Mouse (Mus musculus): ENCODE data around the gene Csrp1. TPM values are rescaled to one million over a fixed set of nuclear protein-coding genes. Genes with fewer than 3 reads are reported as not detected.

Csrp1 gene
- total RNA-seq, 4 experiments from 2014 or later, result 277 to 320 (median 278) TPM

DNA sequence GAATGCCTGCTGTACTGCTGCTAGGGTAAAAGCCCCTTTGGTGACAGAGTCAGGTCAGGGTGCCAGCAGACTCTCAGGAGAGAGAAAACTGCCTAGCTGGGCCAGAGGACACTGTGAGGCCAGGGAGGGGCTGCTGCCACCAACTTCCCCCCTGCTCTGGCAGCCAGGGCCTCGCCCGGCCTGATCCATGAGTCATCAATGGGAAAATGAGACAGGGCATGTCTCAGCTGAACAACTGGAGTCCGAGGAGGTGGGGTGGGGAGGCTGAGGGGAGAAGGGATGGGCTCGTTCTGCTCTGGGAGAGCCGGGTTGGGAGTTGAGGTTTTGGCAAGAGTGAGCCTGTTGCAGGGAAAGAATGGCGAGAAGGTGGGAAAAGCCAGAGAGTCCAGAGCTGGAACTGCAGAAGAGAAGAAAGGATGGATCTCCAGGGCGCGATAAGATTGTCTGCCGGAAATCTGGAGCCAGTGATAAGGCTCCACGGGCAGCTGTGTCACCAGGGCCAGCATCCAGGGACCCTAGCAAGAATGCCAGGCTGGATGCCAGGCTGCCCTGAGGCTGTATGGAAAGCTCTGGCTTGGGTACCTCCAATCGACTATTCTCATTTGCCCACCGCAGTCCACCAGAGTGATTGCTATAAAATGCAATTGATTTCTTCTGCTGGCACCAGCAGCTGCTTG, 51.2 kb downstream of the Csrp1 start:
- no peak for DNase-seq (ENCODE audit: low spot score in 2 of 2)

DNA sequence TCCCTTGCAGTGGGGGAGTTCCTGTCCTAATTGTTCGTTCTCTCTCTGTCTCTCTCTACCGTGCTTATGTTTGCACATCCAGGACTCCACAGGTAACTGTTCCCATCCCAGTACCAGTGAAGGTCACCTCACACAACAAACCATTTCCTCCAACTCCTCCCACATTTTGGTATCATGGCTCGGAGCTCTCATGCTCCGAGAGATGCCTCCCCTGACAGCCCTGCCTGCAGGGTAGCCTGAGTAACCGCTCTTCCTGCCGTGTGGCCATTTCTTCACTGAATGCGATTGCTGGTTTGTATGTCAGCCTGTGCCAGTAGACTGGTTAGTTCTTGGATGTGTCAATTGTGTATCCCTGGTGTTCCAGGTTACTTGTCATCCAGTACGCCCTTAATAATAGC, 51.7 kb downstream of the Csrp1 start:
- DNase-seq (ENCODE audit: low spot score in 2 of 2), result no peak

DNA sequence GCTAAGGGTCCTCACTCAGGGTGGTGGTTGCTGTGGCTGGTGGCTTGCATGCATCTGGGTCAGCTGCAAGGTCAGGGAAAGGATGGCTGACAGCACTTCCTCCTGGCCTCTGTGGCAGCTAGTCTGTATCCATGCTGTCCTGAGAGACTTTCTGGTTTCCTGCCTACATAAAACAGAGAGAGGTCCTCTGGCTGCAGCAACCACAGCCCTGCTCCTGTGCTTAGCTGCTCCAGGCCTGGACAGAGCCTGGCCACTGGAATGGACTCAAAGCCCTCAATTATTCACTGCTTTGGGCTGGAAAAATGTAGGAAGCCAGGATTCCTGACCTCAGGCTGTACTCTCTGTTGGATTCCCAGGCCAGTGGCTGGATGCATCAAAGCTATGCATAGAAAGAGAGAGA, 56.7 kb downstream of the Csrp1 start:
- DNase-seq (ENCODE audit: low spot score in 2 of 2), result no peak

DNA sequence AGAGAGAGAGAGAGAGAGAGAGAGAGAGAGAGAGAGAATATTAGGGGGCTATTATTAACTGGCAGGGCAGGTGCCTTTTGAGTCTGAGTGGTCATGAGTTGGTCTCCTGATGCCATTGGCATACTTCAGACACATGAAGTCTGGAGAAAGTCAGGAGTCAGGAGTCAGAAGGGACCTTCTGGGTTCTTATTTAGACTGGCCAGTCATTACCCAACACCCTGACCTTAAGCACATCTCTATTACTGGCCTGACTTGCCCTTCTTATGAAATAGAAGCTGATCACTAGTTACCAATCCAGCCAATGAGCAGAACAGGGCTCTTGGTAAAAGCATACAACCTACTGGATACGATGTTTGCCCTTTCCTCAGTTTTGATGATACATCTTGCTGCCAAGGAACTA, 57.2 kb downstream of the Csrp1 start:
- DNase-seq (ENCODE audit: low spot score in 2 of 2), result no peak

DNA sequence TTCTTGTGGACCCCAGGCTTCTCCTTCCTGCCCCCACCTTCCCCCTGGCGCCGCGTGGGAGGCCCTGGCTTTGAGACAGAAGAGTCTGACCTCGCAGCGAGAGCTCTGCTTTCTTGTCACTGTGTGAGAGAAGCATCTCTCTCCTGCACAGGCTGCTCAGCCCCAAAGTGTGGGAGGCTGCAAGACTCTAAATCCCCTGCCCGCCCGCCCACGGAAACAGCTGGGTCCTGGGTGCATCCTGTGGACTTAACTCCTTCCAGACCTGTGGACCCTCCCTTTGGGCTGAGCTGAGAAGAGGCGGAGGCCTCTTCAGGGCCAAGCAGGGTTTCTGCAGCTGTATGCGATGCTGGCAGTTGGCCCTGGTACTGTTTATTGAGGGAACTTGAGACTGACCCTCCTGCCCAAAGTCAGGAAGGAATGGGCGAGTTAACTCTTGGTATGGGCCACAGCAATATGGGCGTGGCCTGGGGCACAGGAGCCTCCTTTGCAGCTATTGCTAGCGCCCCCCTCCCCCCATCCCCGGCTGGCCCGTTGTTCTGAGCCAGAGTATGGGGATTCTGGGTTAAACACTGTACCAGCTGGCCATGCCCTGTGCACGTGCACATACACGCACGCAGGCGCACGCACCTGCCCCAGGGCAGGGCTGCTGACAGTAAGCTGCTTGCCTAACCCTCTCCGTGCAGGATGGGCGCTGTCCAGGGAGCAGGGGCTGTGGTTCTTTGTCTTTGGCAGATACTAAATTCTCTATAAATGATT, 59.1 kb downstream of the Csrp1 start, which contains the start of gene Tnni1:
TSS of gene Tnni1 (plus strand) at position 655 of the 756 bp plus-strand sequence.
- DNase-seq (ENCODE audit: low spot score in 2 of 2), result no peak

DNA sequence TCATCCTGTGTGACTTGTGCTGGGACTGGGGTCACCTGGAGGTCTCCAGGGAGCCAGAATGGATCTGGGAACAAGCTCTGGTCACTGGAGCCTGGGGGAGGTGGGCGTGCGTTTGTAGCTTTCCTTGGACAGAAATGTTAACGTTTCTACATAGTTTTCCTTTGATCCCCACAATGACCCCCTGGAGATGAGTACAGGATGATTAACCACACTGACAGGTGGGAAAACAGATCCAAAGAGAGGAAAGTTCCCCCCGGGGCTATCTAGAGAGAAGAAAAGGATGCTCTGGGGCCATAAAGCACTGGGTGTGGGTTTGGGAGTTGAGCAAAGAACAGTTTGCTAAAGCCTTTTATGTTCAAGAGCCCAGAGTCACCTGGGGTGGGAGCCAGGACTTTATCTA, 60.8 kb downstream of the Csrp1 start:
- DNase-seq (ENCODE audit: low spot score in 2 of 2), result no peak

DNA sequence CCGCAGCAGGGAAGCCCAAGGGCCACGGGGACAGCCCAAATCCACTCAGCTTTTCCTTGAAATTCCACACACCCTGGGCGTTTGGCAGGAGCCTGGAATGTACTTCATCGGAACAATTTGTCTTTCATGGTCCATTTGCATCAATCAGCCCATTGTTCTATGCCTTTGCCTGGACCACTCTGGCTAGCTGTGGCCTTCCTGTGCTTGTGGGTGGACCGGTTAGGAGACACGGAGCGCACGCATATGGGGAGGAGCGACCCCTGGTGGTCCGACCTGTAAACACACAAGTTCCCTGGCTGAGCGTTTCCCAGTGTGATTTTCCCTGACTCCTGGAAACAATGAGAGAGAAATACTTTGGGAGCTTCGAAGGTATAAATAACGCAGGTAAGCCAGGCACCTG, 61.4 kb downstream of the Csrp1 start:
- DNase-seq (ENCODE audit: low spot score in 2 of 2), result peak; percentile 64

DNA sequence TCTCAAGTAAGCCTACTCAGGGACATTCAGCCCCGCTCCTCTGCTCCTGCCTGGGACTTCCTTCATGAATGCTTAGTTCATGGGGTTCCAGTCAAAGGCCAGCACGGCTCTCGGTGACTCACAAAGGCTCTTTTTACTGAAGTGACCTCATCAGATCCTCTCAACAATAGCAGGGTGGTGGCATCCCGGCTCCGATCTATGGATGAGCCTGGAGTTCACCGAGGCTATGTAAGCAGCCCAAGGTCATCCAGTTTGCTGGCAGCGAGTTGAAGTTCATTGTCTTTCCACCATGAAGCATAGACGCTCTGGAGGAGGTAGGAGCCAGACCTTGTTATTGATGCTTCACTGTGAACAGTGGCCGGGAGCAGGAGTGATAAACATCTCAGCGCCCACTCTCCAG, 63.0 kb downstream of the Csrp1 start:
- DNase-seq (ENCODE audit: low spot score in 2 of 2), result no peak

DNA sequence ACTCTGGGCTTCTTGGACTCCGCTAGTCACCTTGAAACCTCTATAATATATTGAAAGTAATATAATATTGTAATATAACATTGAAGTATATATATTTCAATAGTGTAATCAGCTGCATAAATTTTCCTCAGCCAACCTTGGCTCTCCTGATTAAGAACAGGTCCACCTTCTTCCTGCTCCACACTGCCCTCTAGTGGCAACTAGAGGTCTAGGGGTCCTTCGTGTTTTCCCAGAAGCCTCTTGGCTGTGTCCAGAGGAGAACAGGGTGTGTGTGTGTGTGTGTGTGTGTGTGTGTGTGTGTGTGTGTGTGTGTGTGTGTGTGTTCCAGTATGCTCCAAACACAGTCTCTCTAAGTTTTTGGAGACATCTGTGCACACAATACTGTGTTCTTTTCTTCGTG, 67.9 kb downstream of the Csrp1 start:
- DNase-seq (ENCODE audit: low spot score in 2 of 2), result no peak

DNA sequence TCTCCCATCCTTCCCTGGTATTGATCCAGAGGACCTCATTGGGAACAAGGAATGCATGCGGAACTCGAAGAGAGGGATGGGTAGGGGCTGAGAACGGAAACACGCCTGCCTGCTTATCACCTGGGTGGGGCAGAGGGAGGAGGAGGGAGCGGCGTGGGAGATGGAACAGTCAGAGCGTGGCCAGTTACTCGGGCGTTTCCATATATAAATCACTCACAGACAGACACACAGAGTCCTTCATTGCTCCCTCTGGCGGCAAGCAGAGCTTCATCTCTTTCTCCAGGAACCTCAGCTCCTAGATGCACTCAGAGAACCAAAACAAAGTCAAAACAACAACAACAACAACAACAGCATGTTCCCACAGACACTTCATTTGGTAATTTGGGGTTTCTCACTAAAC, 68.8 kb downstream of the Csrp1 start:
- DNase-seq (ENCODE audit: low spot score in 2 of 2), result no peak

DNA sequence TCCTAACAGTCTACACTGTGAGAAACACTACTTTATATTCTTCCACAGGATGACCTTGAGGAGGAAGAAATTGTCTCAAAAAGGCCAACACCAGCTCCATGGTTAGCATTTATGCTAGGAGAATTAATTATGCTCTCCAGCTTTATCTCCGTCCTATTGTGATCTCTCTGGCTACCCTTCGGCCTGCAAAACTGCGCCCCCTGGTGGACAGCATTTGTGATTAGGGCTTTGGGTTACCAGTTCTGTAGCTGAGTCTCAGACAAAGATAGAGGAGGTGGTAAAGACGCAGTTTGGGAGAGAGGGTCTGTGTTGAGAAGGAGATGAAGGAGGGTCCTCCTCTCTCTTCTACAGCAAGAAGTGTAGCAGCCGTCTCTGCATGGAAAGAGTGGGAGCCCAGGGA, 70.0 kb downstream of the Csrp1 start:
- DNase-seq (ENCODE audit: low spot score in 2 of 2), result no peak

DNA sequence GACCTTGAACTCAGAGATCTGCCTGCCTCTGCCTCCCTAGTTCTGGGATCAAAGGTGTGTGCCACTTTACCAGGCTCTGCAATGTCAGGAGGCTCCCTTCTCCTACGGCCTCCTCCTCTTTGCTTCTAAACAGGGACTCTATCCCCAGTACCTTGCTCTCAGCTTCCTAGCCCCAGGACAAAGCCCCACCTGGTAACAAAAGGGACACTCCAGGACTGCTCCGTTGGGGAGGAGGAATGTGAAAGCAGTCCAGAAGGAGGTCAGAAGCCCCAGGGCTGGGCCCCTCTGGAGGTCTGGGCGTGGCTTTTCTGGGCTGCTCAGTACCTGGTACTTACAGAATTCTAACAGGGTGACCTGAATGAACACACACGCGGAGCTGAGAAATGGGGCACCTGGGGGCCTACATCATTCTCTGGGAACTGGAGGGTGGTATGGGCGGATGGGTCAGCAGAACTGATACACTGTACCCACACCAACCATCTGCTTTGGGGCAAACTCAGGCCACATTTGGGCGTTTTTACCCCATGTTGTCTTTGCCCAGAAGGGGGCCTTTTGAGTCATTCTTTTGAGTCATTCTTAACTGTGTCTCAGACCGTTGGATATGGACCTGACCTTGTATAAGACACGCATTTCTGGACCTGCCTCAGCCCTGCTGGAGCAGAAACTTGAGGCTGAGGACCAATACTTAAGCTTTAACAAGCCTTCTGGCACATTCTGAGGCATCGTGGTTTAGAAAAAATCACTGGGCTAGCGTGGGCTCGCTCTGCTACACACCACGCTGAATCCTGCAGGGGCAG, 72.5 kb downstream of the Csrp1 start:
- DNase-seq (ENCODE audit: low spot score in 2 of 2), result no peak

DNA sequence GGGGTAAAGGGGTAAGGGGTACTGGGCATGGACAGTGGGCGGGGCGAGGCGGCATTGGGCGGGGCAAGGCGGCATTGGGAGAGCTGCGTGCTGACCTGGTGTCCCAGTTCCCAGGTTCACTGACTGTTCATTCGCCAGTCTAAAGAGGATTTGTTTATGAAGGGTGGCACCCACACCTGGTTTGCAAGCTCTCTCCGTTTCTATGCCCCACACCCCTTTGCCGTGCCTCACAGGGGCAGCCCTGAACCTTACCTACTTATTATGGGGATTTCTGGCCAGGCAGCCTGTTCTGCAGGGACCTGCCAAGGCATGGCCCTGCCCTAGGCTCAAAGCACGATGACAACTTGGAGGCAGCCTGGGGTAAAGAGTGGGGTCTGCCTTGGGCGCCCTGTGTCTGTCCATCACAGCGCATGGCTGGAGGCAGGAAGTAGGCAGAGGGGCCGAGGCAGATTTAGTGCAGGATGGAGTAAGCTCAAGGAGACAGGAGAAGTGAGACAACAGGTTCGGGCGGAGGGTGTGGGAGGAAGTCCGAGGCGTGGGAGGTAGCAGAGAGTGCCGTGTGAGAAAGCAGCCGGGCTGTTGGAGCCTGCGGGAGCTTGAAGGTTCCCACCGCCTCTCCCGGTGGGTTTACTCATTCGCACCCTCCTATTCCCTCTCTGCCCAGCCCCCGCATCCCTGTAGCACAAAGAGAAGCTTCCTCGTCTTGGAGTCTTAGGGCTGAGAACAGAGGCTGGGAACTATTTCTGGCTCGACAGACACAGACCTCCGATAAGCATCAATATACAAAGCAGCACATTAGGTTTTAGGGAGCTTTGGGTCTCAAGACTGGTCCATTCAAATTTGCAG, 73.7 kb downstream of the Csrp1 start:
- DNase-seq (ENCODE audit: low spot score in 2 of 2), result peak; percentile 40 to 86

DNA sequence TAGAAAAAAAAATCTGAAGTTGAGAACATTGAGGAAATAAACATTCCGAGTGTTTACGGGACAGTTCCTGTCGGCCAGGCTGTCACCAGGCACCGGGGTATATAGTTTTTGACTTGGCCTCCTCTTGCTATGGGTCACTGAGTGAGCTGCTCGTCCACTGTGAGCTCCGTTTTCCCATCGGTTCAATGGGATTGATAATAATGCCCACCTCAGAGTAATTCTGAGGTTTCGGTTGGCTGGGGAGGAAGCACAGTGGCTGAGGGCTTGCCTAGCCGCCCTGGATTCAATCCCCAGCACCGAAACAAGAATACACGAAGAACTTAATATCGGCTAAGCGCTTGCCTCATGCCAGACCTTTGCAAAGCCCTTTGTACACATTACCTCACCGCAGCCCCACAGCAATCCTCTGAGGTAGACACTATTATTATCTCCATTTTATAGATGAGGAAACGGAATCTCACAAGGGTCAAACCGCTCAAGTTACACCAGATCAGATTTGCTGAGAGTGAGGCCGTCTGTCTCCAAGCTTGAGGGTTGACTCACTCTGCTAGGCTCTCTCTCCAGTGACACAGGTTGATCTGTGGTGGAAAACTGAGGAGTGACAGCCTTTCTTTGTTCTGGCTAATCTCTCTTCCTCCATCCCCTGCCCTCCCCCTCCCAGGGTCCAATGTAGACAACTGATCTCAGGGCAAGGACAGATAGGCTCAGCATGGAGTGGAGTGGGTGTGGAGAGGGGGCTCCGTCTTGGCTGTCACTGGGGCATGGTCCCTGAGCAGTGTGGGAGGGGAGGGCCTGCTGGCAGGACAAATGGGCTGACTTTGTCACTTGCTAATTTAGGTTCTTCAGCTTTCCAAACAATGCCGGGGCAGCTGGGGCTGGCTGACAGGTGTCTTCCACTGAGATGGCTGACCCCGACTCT, 74.6 kb downstream of the Csrp1 start:
- DNase-seq (ENCODE audit: low spot score in 2 of 2), result no peak

DNA sequence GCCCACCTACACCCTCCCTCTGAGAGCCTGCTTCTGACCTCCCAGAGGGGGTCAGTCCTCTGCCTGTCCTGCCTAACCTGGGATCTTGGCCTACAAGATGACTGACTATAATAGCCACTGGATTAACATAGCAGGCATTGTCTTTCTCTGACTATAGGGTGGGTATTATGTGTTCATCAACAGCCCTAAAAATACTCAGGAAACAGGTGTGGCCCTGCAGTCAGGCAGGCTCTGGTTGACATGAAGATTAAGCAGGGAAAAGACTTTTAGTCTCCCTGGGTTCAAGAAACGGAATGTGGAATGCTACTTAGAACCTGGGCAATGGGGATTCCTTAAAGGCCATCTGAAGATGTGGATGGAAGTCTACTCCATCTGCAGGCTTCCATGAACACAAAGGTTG, 78.6 kb downstream of the Csrp1 start:
- no peak for DNase-seq (ENCODE audit: low spot score in 2 of 2)

DNA sequence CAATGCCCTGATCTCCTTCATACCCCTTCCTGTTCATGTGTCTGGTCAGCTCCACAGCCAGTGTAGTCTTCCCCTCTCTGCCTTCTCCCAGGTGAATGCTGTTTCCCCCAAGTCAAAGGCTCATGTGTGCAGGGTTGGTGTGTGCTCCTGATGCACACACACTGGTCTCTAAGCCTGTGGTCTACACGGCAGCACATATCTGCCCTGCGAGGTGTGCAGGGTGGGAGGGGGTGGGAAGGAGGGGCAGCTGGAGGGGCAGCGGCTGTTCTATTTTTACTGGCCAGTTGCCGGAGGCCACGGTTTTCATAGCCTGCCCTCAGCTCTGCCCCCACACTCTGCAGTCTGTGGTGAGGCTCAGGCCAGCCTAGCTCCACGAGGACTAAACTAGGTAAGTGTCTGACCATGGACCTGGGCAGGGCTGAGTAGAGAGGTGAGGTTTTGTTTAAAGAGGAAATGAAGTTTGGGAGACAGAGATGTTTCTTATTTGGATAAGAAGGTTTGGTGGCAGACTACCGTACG, 79.3 kb downstream of the Csrp1 start:
- no peak for DNase-seq (ENCODE audit: low spot score in 2 of 2)

DNA sequence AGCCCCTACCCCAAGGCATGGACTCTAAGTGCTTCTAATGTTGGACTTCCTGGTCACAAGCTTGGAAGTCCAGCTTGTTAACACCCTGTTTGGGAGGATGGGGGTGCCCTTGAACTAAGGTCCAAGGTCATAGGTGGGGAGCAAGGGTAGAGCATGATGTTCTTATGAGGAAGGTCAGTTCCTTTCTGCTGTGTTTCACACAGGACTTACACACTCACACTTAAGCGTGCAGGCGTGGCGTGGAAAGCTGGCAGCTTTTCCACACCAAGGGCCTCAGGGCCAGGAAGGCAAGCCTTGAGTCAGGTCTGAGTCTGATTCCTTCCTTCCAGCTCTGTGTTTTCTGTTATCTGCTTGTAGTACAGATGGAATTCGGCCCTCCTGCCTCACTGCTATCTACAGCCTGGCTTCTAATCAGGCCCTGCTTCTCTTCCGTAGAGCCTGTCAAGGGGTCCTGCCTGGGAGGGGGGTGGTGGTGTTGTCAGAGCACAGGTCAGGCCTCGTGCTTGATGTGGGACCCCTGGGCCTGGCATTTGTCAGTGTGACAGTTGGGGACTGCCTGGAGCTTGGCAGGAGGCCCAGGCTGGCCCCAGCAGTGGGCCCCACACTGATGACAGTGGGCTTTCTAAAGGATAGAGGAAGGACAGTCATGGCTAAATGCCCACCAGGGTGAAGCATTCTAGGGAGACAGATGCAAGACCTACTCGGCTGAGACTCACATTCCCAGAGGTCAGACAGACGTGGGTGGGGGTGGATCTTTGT, 80.5 kb downstream of the Csrp1 start:
- no peak for DNase-seq (ENCODE audit: low spot score in 2 of 2)

Measured in left cerebral cortex, adult 8-10 months (tissue).